Mouse (Mus musculus) right cerebral cortex, postnatal 10 days (tissue): ENCODE data around the gene Baz2b.
"Not testable (repeated sequence)": the region's sequence is repeated elsewhere in the genome, so short reads cannot be mapped to it uniquely, and the experiment has no call there.

ENCODE experiments used
- DNase-seq, 2 experiments: peaks; one replicate each; pipeline ENCODE4 v3.0.0; 2021; ENCODE audit warnings: low spot score in 2 of 2

Gene Baz2b

GRCm38 (mm10) chr2:60089528-60090247 is 120.0 kb downstream of the Baz2b start:
- DNase-seq = no peak

GRCm38 (mm10) chr2:60088785-60089527 is 120.7 kb downstream of the Baz2b start:
- DNase-seq = no peak

GRCm38 (mm10) chr2:60086197-60086903 is 123.3 kb downstream of the Baz2b start:
- no peak for DNase-seq

GRCm38 (mm10) chr2:60084823-60085222 is 124.8 kb downstream of the Baz2b start:
- DNase-seq = no peak

- DNase-seq = peak; percentile 52 to 70
Measured at GRCm38 (mm10) chr2:60082984-60083636, 126.5 kb downstream of the Baz2b start.

- no peak for DNase-seq
Measured at GRCm38 (mm10) chr2:60082225-60082624, 127.4 kb downstream of the Baz2b start.

GRCm38 (mm10) chr2:60080831-60081230 is 128.8 kb downstream of the Baz2b start:
- DNase-seq = no peak

GRCm38 (mm10) chr2:60077631-60078030 is 132.0 kb downstream of the Baz2b start:
- no peak for DNase-seq

- no peak for DNase-seq
Measured at GRCm38 (mm10) chr2:60076800-60077199, 132.8 kb downstream of the Baz2b start.

GRCm38 (mm10) chr2:60076025-60076424 is 133.6 kb downstream of the Baz2b start:
- no peak for DNase-seq

- DNase-seq = not testable (repeated sequence)
Measured at GRCm38 (mm10) chr2:60073798-60074197, 135.8 kb downstream of the Baz2b start.

GRCm38 (mm10) chr2:60071813-60072212 is 137.8 kb downstream of the Baz2b start:
- DNase-seq = no peak

- DNase-seq = no peak
Measured at GRCm38 (mm10) chr2:60070938-60071337, 138.7 kb downstream of the Baz2b start.

- DNase-seq = no peak
Measured at GRCm38 (mm10) chr2:60068468-60068867, 141.2 kb downstream of the Baz2b start.

- no peak for DNase-seq
Measured at GRCm38 (mm10) chr2:60065415-60065814, 144.2 kb downstream of the Baz2b start.

GRCm38 (mm10) chr2:60060185-60060775 is 149.4 kb downstream of the Baz2b start:
- no peak for DNase-seq

- no peak for DNase-seq
Measured at GRCm38 (mm10) chr2:60059300-60059699, 150.3 kb downstream of the Baz2b start.

GRCm38 (mm10) chr2:60056043-60056442 is 153.6 kb downstream of the Baz2b start:
- no peak for DNase-seq

- DNase-seq = peak in 1 of 2 experiments; percentile 50
Measured at GRCm38 (mm10) chr2:60054808-60055535, 154.7 kb downstream of the Baz2b start.

GRCm38 (mm10) chr2:60053222-60054010 is 156.2 kb downstream of the Baz2b start:
- no peak for DNase-seq
